Mouse (Mus musculus) liver, embryonic 15.5 days (tissue): ENCODE results near the gene Nrp1. TPM values are rescaled to one million over a fixed set of nuclear protein-coding genes. Genes with fewer than 3 reads are reported as not detected.

ENCODE experiments used
- ATAC-seq: fragments of 200-750 bp; cut with Nextera tagmentation; 2 replicates; pipeline ENCODE4 v1.8.0; 2017; ENCODE audit warnings: moderate number of reproducible peaks, mild to moderate bottlenecking, moderate library complexity; ENCODE audit not compliant: insufficient read depth
- H3K27ac ChIP-seq: fragments of 300-500 bp; sonication (generic); replicated peaks from 2 replicates; pipeline ENCODE4 v1.5.1; 2015; ENCODE audit warnings: mild to moderate bottlenecking, inconsistent platforms
- H3K27me3 ChIP-seq: fragments of 300-500 bp; sonication (generic); 2 replicates; pipeline ENCODE4 v1.6.1; 2015; ENCODE audit warnings: mild to moderate bottlenecking, inconsistent platforms
- H3K36me3 ChIP-seq: fragments of 300-500 bp; sonication (generic); replicated peaks from 2 replicates; pipeline ENCODE4 v1.6.1; 2015; ENCODE audit warnings: moderate library complexity, mild to moderate bottlenecking, inconsistent platforms
- H3K4me1 ChIP-seq: fragments of 300-500 bp; sonication (generic); replicated peaks from 2 replicates; pipeline ENCODE4 v1.6.1; 2015; ENCODE audit warnings: inconsistent platforms
- H3K4me2 ChIP-seq: fragments of 300-500 bp; sonication (generic); 2 replicates; pipeline ENCODE4 v1.6.1; 2015; ENCODE audit warnings: moderate library complexity, mild to moderate bottlenecking, inconsistent platforms
- H3K4me3 ChIP-seq: fragments of 300-500 bp; sonication (generic); replicated peaks from 2 replicates; pipeline ENCODE4 v1.5.1; 2015; ENCODE audit warnings: mild to moderate bottlenecking, inconsistent platforms
- H3K9ac ChIP-seq: fragments of 300-500 bp; sonication (generic); 2 replicates; pipeline ENCODE4 v1.6.1; 2015; ENCODE audit warnings: moderate library complexity, mild to moderate bottlenecking, inconsistent platforms
- H3K9me3 ChIP-seq: fragments of 300-500 bp; sonication (generic); replicated peaks from 2 replicates; pipeline ENCODE4 v1.6.1; 2016; ENCODE audit warnings: inconsistent platforms
- WGBS: fragments of 180-500 bp; shearing (Covaris S2); methylation state at CpG from one replicate; pipeline ENCODE4 v1.1.7; 2015; ENCODE audit warnings: mixed read lengths; ENCODE audit not compliant: insufficient replicate concordance; 5-methylcytosine and 5-hydroxymethylcytosine counted together
- polyA plus RNA-seq: library from polyadenylated mRNA; unstranded; fragments of >200 nt; fragmentation: Nextera tagmentation; extraction: Ambion mirVana; gene quantifications from 2 replicates; pipeline ENCODE4 v1.2.1, GENCODE M21; 2015

The Nrp1 gene
- polyA plus RNA-seq, 1 experiment from 2014 or later, result 11.2 TPM

GRCm38 (mm10) chr8:128466681-128467430, 108.5 kb downstream of the Nrp1 start:
- Histone ChIP-seq H3K4me3 (no peak overlapping the region), H3K9me3 (no peaks in the 10 kb centered on the region), H3K27ac (no peak overlapping the region), H3K27me3 (no peaks in the 10 kb centered on the region), H3K9ac (no peak overlapping the region), H3K4me2 (no peak overlapping the region), H3K4me1 (no peaks in the 10 kb centered on the region), H3K36me3 (peaks cover 7% of the 10 kb centered on the region; the same call in 1 of the 2 replicates)
- ATAC-seq, result no peak
- WGBS, result 58% methylated on average over 4 of the region's 4 CpGs

GRCm38 (mm10) chr8:128470097-128470496, 111.7 kb downstream of the Nrp1 start:
- H3K4me2 ChIP-seq, result no peak overlapping the region
- H3K36me3 ChIP-seq, result peaks cover 11% of the 10 kb centered on the region; the same call in 1 of the 2 replicates
- 44% methylated on average over 2 of the region's 2 CpGs for WGBS
- no peak overlapping the region for H3K9ac ChIP-seq
- H3K27me3 ChIP-seq, result no peaks in the 10 kb centered on the region
- H3K4me3 ChIP-seq, result no peak overlapping the region
- H3K4me1 ChIP-seq, result no peaks in the 10 kb centered on the region
- ATAC-seq, result no peak
- no peaks in the 10 kb centered on the region for H3K9me3 ChIP-seq
- H3K27ac ChIP-seq, result no peak overlapping the region

- Histone ChIP-seq H3K4me1 (no peaks in the 10 kb centered on the region), H3K4me3 (no peak overlapping the region), H3K9ac (no peak overlapping the region), H3K27me3 (no peaks in the 10 kb centered on the region), H3K27ac (no peak overlapping the region), H3K36me3 (peaks cover 11% of the 10 kb centered on the region; the same call in 1 of the 2 replicates), H3K9me3 (no peaks in the 10 kb centered on the region), H3K4me2 (no peak overlapping the region)
- 59% methylated on average over 2 of the region's 2 CpGs for WGBS
- no peak for ATAC-seq
Observed at GRCm38 (mm10) chr8:128471186-128471585, 112.8 kb downstream of the Nrp1 start.

- no peak overlapping the region for H3K4me3 ChIP-seq
- 58% methylated on average over 2 of the region's 2 CpGs for WGBS
- ATAC-seq, result no peak
- H3K27me3 ChIP-seq, result no peaks in the 10 kb centered on the region
- no peaks in the 10 kb centered on the region for H3K9me3 ChIP-seq
- H3K4me1 ChIP-seq, result no peaks in the 10 kb centered on the region
- H3K27ac ChIP-seq, result no peak overlapping the region
- H3K4me2 ChIP-seq, result no peak overlapping the region
- H3K9ac ChIP-seq, result no peak overlapping the region
- peaks cover 11% of the 10 kb centered on the region; the same call in 1 of the 2 replicates for H3K36me3 ChIP-seq
Observed at GRCm38 (mm10) chr8:128472871-128473270, 114.5 kb downstream of the Nrp1 start.

GRCm38 (mm10) chr8:128473456-128474239, 115.2 kb downstream of the Nrp1 start:
- Histone ChIP-seq H3K4me1 (no peaks in the 10 kb centered on the region; the same call in 1 of the 2 replicates), H3K9ac (no peak overlapping the region), H3K36me3 (peaks cover 11% of the 10 kb centered on the region; the same call in 1 of the 2 replicates)

GRCm38 (mm10) chr8:128474614-128475013, 116.2 kb downstream of the Nrp1 start:
- Histone ChIP-seq H3K9me3 (no peaks in the 10 kb centered on the region), H3K27ac (no peak overlapping the region), H3K9ac (no peak overlapping the region), H3K4me1 (no peaks in the 10 kb centered on the region; the same call in 1 of the 2 replicates), H3K36me3 (0 out of 2 replicates have a peak, but pooled peaks cover 4% of the 10 kb centered on the region), H3K4me3 (no peak overlapping the region), H3K27me3 (no peaks in the 10 kb centered on the region), H3K4me2 (no peak overlapping the region)
- ATAC-seq, result no peak
- WGBS, result 27% methylated on average over 2 of the region's 2 CpGs

More at GRCm38 (mm10) chr8:128473456-128474239, 115.2 kb downstream of the Nrp1 start:
- 52% methylated on average over 5 of the region's 5 CpGs for WGBS
- ATAC-seq, result peak; percentile 47
- Histone ChIP-seq H3K4me2 (no peak overlapping the region), H3K27ac (no peak overlapping the region), H3K9me3 (no peaks in the 10 kb centered on the region), H3K27me3 (no peaks in the 10 kb centered on the region), H3K4me3 (no peak overlapping the region)

GRCm38 (mm10) chr8:128476206-128476605, 117.8 kb downstream of the Nrp1 start:
- no peak overlapping the region for H3K27ac ChIP-seq
- 35% methylated on average over 1 of the region's 1 CpGs for WGBS
- no peak overlapping the region for H3K4me2 ChIP-seq

GRCm38 (mm10) chr8:128478017-128478416, 119.6 kb downstream of the Nrp1 start:
- no peak for ATAC-seq
- H3K4me3 ChIP-seq, result no peak overlapping the region

More at GRCm38 (mm10) chr8:128476206-128476605, 117.8 kb downstream of the Nrp1 start:
- Histone ChIP-seq H3K9ac (no peak overlapping the region), H3K4me3 (no peak overlapping the region), H3K9me3 (no peaks in the 10 kb centered on the region), H3K27me3 (no peaks in the 10 kb centered on the region), H3K36me3 (0 out of 2 replicates have a peak, but pooled peaks cover 4% of the 10 kb centered on the region), H3K4me1 (peaks cover 3% of the 10 kb centered on the region; the same call in 1 of the 2 replicates)
- no peak for ATAC-seq

GRCm38 (mm10) chr8:128479309-128480013, 121.1 kb downstream of the Nrp1 start:
- 0 out of 2 replicates have a peak overlapping the region, but pooled peaks have one; percentile 15 for H3K27ac ChIP-seq
- no peak overlapping the region for H3K4me3 ChIP-seq
- 38% methylated on average over 5 of the region's 5 CpGs for WGBS
- no peaks in the 10 kb centered on the region for H3K9me3 ChIP-seq
- peaks cover 3% of the 10 kb centered on the region; the same call in 1 of the 2 replicates for H3K4me1 ChIP-seq
- no peak for ATAC-seq
- no peaks in the 10 kb centered on the region for H3K27me3 ChIP-seq
- no peak overlapping the region for H3K9ac ChIP-seq
- H3K4me2 ChIP-seq, result no peak overlapping the region
- H3K36me3 ChIP-seq, result no peaks in the 10 kb centered on the region

More at GRCm38 (mm10) chr8:128478017-128478416, 119.6 kb downstream of the Nrp1 start:
- 77% methylated on average over 4 of the region's 4 CpGs for WGBS
- Histone ChIP-seq H3K9ac (no peak overlapping the region), H3K27me3 (no peaks in the 10 kb centered on the region), H3K36me3 (0 out of 2 replicates have a peak, but pooled peaks cover 2% of the 10 kb centered on the region), H3K27ac (no peak overlapping the region), H3K9me3 (no peaks in the 10 kb centered on the region), H3K4me1 (peaks cover 3% of the 10 kb centered on the region; the same call in 1 of the 2 replicates), H3K4me2 (no peak overlapping the region)

- Histone ChIP-seq H3K27ac (no peak overlapping the region), H3K9ac (no peak overlapping the region), H3K4me3 (no peak overlapping the region), H3K4me2 (no peak overlapping the region), H3K4me1 (peaks cover 3% of the 10 kb centered on the region; the same call in 1 of the 2 replicates), H3K27me3 (no peaks in the 10 kb centered on the region), H3K9me3 (no peaks in the 10 kb centered on the region), H3K36me3 (no peaks in the 10 kb centered on the region)
- ATAC-seq, result no peak
- 46% methylated on average over 8 of the region's 8 CpGs for WGBS
Observed at GRCm38 (mm10) chr8:128480896-128481665, 122.7 kb downstream of the Nrp1 start.
